Mouse (Mus musculus) central nervous system, embryonic 18 days (tissue): ENCODE measurements around the gene Grm7. TPM values are rescaled to one million over a fixed set of nuclear protein-coding genes. Genes with fewer than 3 reads are reported as not detected.

ENCODE experiments used
- polyA plus RNA-seq: library from polyadenylated mRNA; depleted of rRNA; stranded (reverse); fragments of >200 nt; gene quantifications from 2 replicates; pipeline ENCODE4 v1.2.3, GENCODE M21; 2012; rRNA removed

The Grm7 gene
- 20.5 and 24.1 TPM in 2 replicates for polyA plus RNA-seq

GRCm38 (mm10) chr6:110645411-110646361, at the start of gene Grm7:
Gene Grm7 (plus strand): TSS chr6:110645581.

